Mouse (Mus musculus): ENCODE measurements around the gene Ifitm10. TPM values are rescaled to one million over a fixed set of nuclear protein-coding genes. Genes with fewer than 3 reads are reported as not detected.
A peak's percentile ranks its signal among the peaks of the same experiment; 100 is the strongest.
"Not testable (repeated sequence)": the region's sequence is repeated elsewhere in the genome, so short reads cannot be mapped to it uniquely, and the experiment has no call there.

The Ifitm10 gene
- total RNA-seq, 1 experiment from 2014 or later, result 3.8 TPM

- DNase-seq, result no peak
These were observed 10.4 kb downstream of the Ifitm10 start for GRCm38 (mm10) chr7:142363107-142363506.

- no peak for DNase-seq
These were observed 12.8 kb downstream of the Ifitm10 start for GRCm38 (mm10) chr7:142360743-142361142.

GRCm38 (mm10) chr7:142359129-142359528 lies 14.4 kb downstream of the Ifitm10 start:
- DNase-seq, result peak; percentile 53

- no peak for DNase-seq
These were observed 16.0 kb downstream of the Ifitm10 start for GRCm38 (mm10) chr7:142357566-142357965.

- DNase-seq, result no peak
These were observed 18.8 kb downstream of the Ifitm10 start for GRCm38 (mm10) chr7:142354661-142355233.

GRCm38 (mm10) chr7:142353854-142354253 lies 19.7 kb downstream of the Ifitm10 start:
- DNase-seq, result no peak

- no peak for DNase-seq
These were observed 22.0 kb downstream of the Ifitm10 start for GRCm38 (mm10) chr7:142351569-142351968.

GRCm38 (mm10) chr7:142349308-142349961 lies 24.1 kb downstream of the Ifitm10 start:
- peak; percentile 54 for DNase-seq

- no peak for DNase-seq
These were observed 26.0 kb downstream of the Ifitm10 start for GRCm38 (mm10) chr7:142347542-142347941.

GRCm38 (mm10) chr7:142342247-142342640 lies 31.3 kb downstream of the Ifitm10 start:
- DNase-seq, result no peak

GRCm38 (mm10) chr7:142341564-142342246 lies 31.8 kb downstream of the Ifitm10 start:
- no peak for DNase-seq

- DNase-seq, result no peak
These were observed 33.1 kb downstream of the Ifitm10 start for GRCm38 (mm10) chr7:142340269-142340970.

- DNase-seq, result no peak
These were observed 38.4 kb downstream of the Ifitm10 start for GRCm38 (mm10) chr7:142335151-142335550.

- peak; percentile 93 for DNase-seq
These were observed 39.3 kb downstream of the Ifitm10 start for GRCm38 (mm10) chr7:142334246-142334645.

GRCm38 (mm10) chr7:142332741-142333140 lies 40.8 kb downstream of the Ifitm10 start:
- DNase-seq, result not testable (repeated sequence)

- no peak for DNase-seq
These were observed 42.3 kb downstream of the Ifitm10 start for GRCm38 (mm10) chr7:142331281-142331680.

- peak; percentile 62 for DNase-seq
These were observed 43.3 kb downstream of the Ifitm10 start for GRCm38 (mm10) chr7:142330271-142330724.

- no peak for DNase-seq
These were observed 45.0 kb downstream of the Ifitm10 start for GRCm38 (mm10) chr7:142328507-142328906.

GRCm38 (mm10) chr7:142326714-142327445 lies 46.7 kb downstream of the Ifitm10 start:
- DNase-seq, result peak; percentile 57

GRCm38 (mm10) chr7:142323396-142324117 lies 50.0 kb downstream of the Ifitm10 start:
- DNase-seq, result no peak

GRCm38 (mm10) chr7:142322641-142323040 lies 50.9 kb downstream of the Ifitm10 start:
- DNase-seq, result no peak

Data from adrenal gland, postnatal 14 days (tissue).